Mouse (Mus musculus) bone marrow macrophage, adult 2 months (primary cell): ENCODE measurements around the gene Wrap73.

Experiments used
- CTCF ChIP-seq: IDR thresholded peaks from 2 replicates; pipeline ENCODE4 v1.5.1; 2012; ENCODE audit warnings: low read depth, mild to moderate bottlenecking, low read length, moderate library complexity
- POLR2A ChIP-seq: IDR thresholded peaks from 2 replicates; pipeline ENCODE4 v1.6.1; 2012; ENCODE audit warnings: mild to moderate bottlenecking, low read depth, low read length, borderline replicate concordance

- TF ChIP-seq POLR2A (no peak), CTCF (no peak)
These were observed 25.8 kb upstream of the Wrap73 start for GRCm38 (mm10) chr4:154116421-154116820.
